Mouse (Mus musculus): ENCODE results near the gene Thap2. TPM values are rescaled to one million over a fixed set of nuclear protein-coding genes. Genes with fewer than 3 reads are reported as not detected.

Gene Thap2
- polyA plus RNA-seq (2015; fragmentation: Nextera tagmentation; extraction: Ambion mirVana), result 11.0 and 12.1 TPM in 2 replicates

GRCm38 (mm10) chr10:115384221-115385017 is at the start of gene Thap2, which contains the start of gene Zfc3h1:
TSS of gene Thap2 (minus strand) at chr10:115384443.
TSS of gene Zfc3h1 (plus strand) at chr10:115384959.

DNA sequence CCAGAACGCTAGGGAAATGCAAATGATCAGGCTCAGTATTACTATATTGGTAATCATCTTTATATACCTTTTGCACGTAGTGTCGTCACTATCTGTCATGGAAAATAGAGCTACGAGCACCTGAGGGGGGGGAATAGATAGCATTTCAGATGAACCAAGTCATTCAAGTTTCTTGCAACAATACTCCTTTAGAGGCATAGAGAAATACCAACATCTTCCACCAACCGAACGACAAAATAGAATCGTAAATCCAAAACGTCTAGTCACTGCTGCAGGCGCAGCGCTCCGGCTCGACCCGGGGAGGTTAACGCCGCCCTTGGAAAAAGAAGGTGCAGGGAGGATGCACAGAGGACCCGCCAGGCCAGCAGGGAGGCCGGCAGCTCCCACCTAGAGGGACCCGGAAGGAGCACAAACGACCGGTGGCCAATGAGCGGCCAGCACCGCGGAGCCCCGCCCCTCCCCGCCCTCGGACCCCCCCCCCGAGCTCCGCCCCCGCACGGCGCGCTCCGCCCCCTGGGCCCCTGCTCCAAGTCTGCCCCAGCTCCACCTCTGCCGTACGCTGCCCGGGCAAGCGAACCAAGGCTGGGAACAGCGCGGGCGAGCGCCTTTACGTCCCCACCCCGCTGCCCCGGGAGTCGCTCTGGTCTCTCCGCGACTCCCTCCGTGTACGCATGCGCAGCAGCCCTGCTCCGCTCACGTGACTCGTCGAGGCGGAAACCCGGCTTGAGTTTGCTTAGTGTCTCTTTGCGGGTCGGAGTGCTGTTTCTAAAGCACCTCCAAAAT is 22.2 kb downstream of the Thap2 start, which contains the start of gene Tmem19:
Gene Tmem19, minus strand, starts transcription at position 662 of the 783 bp plus-strand sequence.

Other genes starting within 250 kb of the Thap2 start
- 0.06 and 0.12 TPM in 2 replicates for gene Tph2, start 199.4 kb downstream of the Thap2 start, polyA plus RNA-seq (2015; fragmentation: Nextera tagmentation; extraction: Ambion mirVana)
- gene Tbc1d15, start 133.0 kb downstream of the Thap2 start, polyA plus RNA-seq (2015; fragmentation: Nextera tagmentation; extraction: Ambion mirVana), result 33.7 and 35.1 TPM in 2 replicates
- 5.7 and 6.1 TPM in 2 replicates for gene Rab21, start 68.8 kb downstream of the Thap2 start, polyA plus RNA-seq (2015; fragmentation: Nextera tagmentation; extraction: Ambion mirVana)
- gene Tmem19, start 21.9 kb downstream of the Thap2 start, polyA plus RNA-seq (2015; fragmentation: Nextera tagmentation; extraction: Ambion mirVana), result 12.8 and 14.9 TPM in 2 replicates
- 6.3 and 6.7 TPM in 2 replicates for gene Zfc3h1, start 516 bp upstream of the Thap2 start, polyA plus RNA-seq (2015; fragmentation: Nextera tagmentation; extraction: Ambion mirVana)
- gene A930009A15Rik, start 185.5 kb upstream of the Thap2 start, polyA plus RNA-seq (2015; fragmentation: Nextera tagmentation; extraction: Ambion mirVana), result not detected in 2 replicates
- 0.45 and 2.3 TPM in 2 replicates for gene Lgr5, start 203.3 kb upstream of the Thap2 start, polyA plus RNA-seq (2015; fragmentation: Nextera tagmentation; extraction: Ambion mirVana)